Mouse (Mus musculus): ENCODE results near the gene 1190002N15Rik. TPM values are rescaled to one million over a fixed set of nuclear protein-coding genes. Genes with fewer than 3 reads are reported as not detected.
A peak's percentile ranks its signal among the peaks of the same experiment; 100 is the strongest.

1190002N15Rik gene
- total RNA-seq (2021): 10 to 100 TPM; 28.6 to 31.9 TPM
- long read RNA-seq, experiment 1, transcript 1190002N15Rik-201 (3 exons, 3,950 nt): major isoform, 21 of 23 reads
- long read RNA-seq, experiment 1, partial matches to known transcripts: 1 of 23 reads
- long read RNA-seq, experiment 1, other reads (novel, unspliced or antisense): 1 of 23 reads
- long read RNA-seq, experiment 2, transcript 1190002N15Rik-201 (3 exons, 3,950 nt): major isoform, 24 of 26 reads
- long read RNA-seq, experiment 2, partial matches to known transcripts: 2 of 26 reads
- long read RNA-seq, experiment 2, other reads (novel, unspliced or antisense): 0 of 26 reads

- peak; percentile 86 to 95 for DNase-seq (ENCODE audit: low spot score in 2 of 2)
These were observed at the start of gene 1190002N15Rik for GRCm38 (mm10) chr9:94537970-94538822. TSS of gene 1190002N15Rik (minus strand) at chr9:94538081.

- DNase-seq (ENCODE audit: low spot score in 2 of 2): no peak
These were observed 44.4 kb upstream of the 1190002N15Rik start for GRCm38 (mm10) chr9:94582309-94582708.

- no peak for DNase-seq (ENCODE audit: low spot score in 2 of 2)
These were observed 43.8 kb upstream of the 1190002N15Rik start for GRCm38 (mm10) chr9:94581661-94582060.

GRCm38 (mm10) chr9:94580071-94580737 lies 42.3 kb upstream of the 1190002N15Rik start:
- DNase-seq (ENCODE audit: low spot score in 2 of 2): no peak

- DNase-seq (ENCODE audit: low spot score in 2 of 2): no peak
These were observed 33.9 kb upstream of the 1190002N15Rik start for GRCm38 (mm10) chr9:94571802-94572201.

- DNase-seq (ENCODE audit: low spot score in 2 of 2): no peak
These were observed 30.5 kb upstream of the 1190002N15Rik start for GRCm38 (mm10) chr9:94568386-94568785.

- no peak for DNase-seq (ENCODE audit: low spot score in 2 of 2)
These were observed 29.9 kb upstream of the 1190002N15Rik start for GRCm38 (mm10) chr9:94567722-94568314.

- DNase-seq (ENCODE audit: low spot score in 2 of 2): no peak
These were observed 19.1 kb upstream of the 1190002N15Rik start for GRCm38 (mm10) chr9:94556776-94557514.

- no peak for DNase-seq (ENCODE audit: low spot score in 2 of 2)
These were observed 18.4 kb upstream of the 1190002N15Rik start for GRCm38 (mm10) chr9:94556249-94556648.

- no peak for DNase-seq (ENCODE audit: low spot score in 2 of 2)
These were observed 12.7 kb upstream of the 1190002N15Rik start for GRCm38 (mm10) chr9:94550493-94551095.

GRCm38 (mm10) chr9:94543881-94544280 lies 6.0 kb upstream of the 1190002N15Rik start:
- DNase-seq (ENCODE audit: low spot score in 2 of 2): no peak

- DNase-seq (ENCODE audit: low spot score in 2 of 2): no peak
These were observed 2.6 kb upstream of the 1190002N15Rik start for GRCm38 (mm10) chr9:94540343-94541095.

- DNase-seq (ENCODE audit: low spot score in 2 of 2): no peak
These were observed 1.5 kb upstream of the 1190002N15Rik start for GRCm38 (mm10) chr9:94539346-94539865.

- DNase-seq (ENCODE audit: low spot score in 2 of 2): no peak
These were observed 902 bp upstream of the 1190002N15Rik start for GRCm38 (mm10) chr9:94538823-94539143.

GRCm38 (mm10) chr9:94537051-94537917 lies 597 bp downstream of the 1190002N15Rik start:
- DNase-seq (ENCODE audit: low spot score in 2 of 2): peak; percentile 53 to 74

GRCm38 (mm10) chr9:94536261-94536905 lies 1.5 kb downstream of the 1190002N15Rik start:
- no peak for DNase-seq (ENCODE audit: low spot score in 2 of 2)

GRCm38 (mm10) chr9:94534795-94535194 lies 3.1 kb downstream of the 1190002N15Rik start:
- no peak for DNase-seq (ENCODE audit: low spot score in 2 of 2)

- DNase-seq (ENCODE audit: low spot score in 2 of 2): no peak
These were observed 3.7 kb downstream of the 1190002N15Rik start for GRCm38 (mm10) chr9:94534226-94534625.

All from gastrocnemius, postnatal 4 days (tissue).